Mouse (Mus musculus) myocyte (in vitro differentiated cells): Measurements from ENCODE around the gene Dbil5. TPM values are rescaled to one million over a fixed set of nuclear protein-coding genes. Genes with fewer than 3 reads are reported as not detected.

ENCODE experiments used
- H3K27me3 ChIP-seq: one replicate; pipeline ENCODE4 v1.6.1; 2011; ENCODE audit not compliant: control insufficient read depth, insufficient read depth, insufficient read length
- H3K36me3 ChIP-seq: one replicate; pipeline ENCODE4 v1.6.1; 2011; ENCODE audit not compliant: control insufficient read depth, insufficient read depth
- H3K4me2 ChIP-seq: one replicate; pipeline ENCODE4 v1.6.1; 2011; ENCODE audit warnings: low read depth, control low read depth
- H3K4me3 ChIP-seq: one replicate; pipeline ENCODE4 v1.5.1; 2011; ENCODE audit warnings: mild to moderate bottlenecking, control low read depth, moderate library complexity
- H3K79me2 ChIP-seq: one replicate; pipeline ENCODE4 v1.6.1; 2011; ENCODE audit not compliant: control insufficient read depth, insufficient read depth
- H3ac ChIP-seq: one replicate; pipeline ENCODE4 v1.6.1; 2011; ENCODE audit not compliant: control insufficient read depth, insufficient read length
- CEBPB ChIP-seq: IDR thresholded peaks from 2 replicates; pipeline ENCODE4 v1.6.1; 2011; ENCODE audit warnings: mild to moderate bottlenecking, moderate library complexity; ENCODE audit not compliant: poor library complexity, insufficient read depth, severe bottlenecking
- E2F4 ChIP-seq: IDR thresholded peaks from one replicate; pipeline ENCODE4 v1.6.1; 2011; ENCODE audit warnings: mild to moderate bottlenecking, control low read depth, moderate library complexity; ENCODE audit not compliant: insufficient read depth
- MAX ChIP-seq: IDR thresholded peaks from one replicate; pipeline ENCODE4 v1.6.1; 2011; ENCODE audit warnings: low read depth, mild to moderate bottlenecking, control low read depth
- MYOD1 ChIP-seq, 3 experiments: IDR thresholded peaks; one replicate each; pipeline ENCODE4 v1.6.1; 2011; ENCODE audit warnings: control low read depth in 2 of 3, low read depth in 2 of 3, mild to moderate bottlenecking in 2 of 3, moderate library complexity in 1 of 3; ENCODE audit not compliant: insufficient read length in 2 of 3, control insufficient read depth in 1 of 3
- MYOG ChIP-seq, 3 experiments: IDR thresholded peaks; one replicate each; pipeline ENCODE4 v1.6.1; 2011; ENCODE audit warnings: control low read depth in 2 of 3, low read depth in 2 of 3, mild to moderate bottlenecking in 2 of 3; ENCODE audit not compliant: insufficient read length in 2 of 3, control insufficient read depth in 1 of 3, insufficient read depth in 1 of 3
- POLR2A ChIP-seq: IDR thresholded peaks from one replicate; pipeline ENCODE4 v1.6.1; 2011; ENCODE audit warnings: low read depth, mild to moderate bottlenecking, control low read depth, moderate library complexity; ENCODE audit not compliant: insufficient read length
- POLR2AphosphoS2 ChIP-seq: IDR thresholded peaks from one replicate; pipeline ENCODE4 v1.6.1; 2011; ENCODE audit warnings: low read depth, control low read depth; ENCODE audit not compliant: insufficient read length
- REST ChIP-seq: IDR thresholded peaks from one replicate; pipeline ENCODE4 v1.6.1; 2011; ENCODE audit warnings: mild to moderate bottlenecking, control low read depth, moderate library complexity; ENCODE audit not compliant: insufficient read depth, insufficient read length
- SRF ChIP-seq: IDR thresholded peaks from one replicate; pipeline ENCODE4 v1.6.1; 2011; ENCODE audit warnings: low read depth; ENCODE audit not compliant: control insufficient read depth, insufficient read length
- TCF12 ChIP-seq: IDR thresholded peaks from one replicate; pipeline ENCODE4 v1.6.1; 2011; ENCODE audit warnings: mild to moderate bottlenecking, control low read depth; ENCODE audit not compliant: poor library complexity, insufficient read depth, severe bottlenecking
- TCF3 ChIP-seq: IDR thresholded peaks from one replicate; pipeline ENCODE4 v1.6.1; 2011; ENCODE audit warnings: low read depth, control low read depth; ENCODE audit not compliant: insufficient read length
- USF1 ChIP-seq: IDR thresholded peaks from one replicate; pipeline ENCODE4 v1.6.1; 2011; ENCODE audit warnings: low read depth, mild to moderate bottlenecking, control low read depth, moderate library complexity
- polyA plus RNA-seq: library from polyadenylated mRNA; unstranded; fragments of >200 nt; fragmentation: generic; extraction: Trizol; gene quantifications from one replicate; pipeline ENCODE4 v1.2.1, GENCODE M21; 2012; ENCODE audit warnings: missing spikeins

The Dbil5 gene
- polyA plus RNA-seq, 1 experiment = 0.86 TPM

DNA sequence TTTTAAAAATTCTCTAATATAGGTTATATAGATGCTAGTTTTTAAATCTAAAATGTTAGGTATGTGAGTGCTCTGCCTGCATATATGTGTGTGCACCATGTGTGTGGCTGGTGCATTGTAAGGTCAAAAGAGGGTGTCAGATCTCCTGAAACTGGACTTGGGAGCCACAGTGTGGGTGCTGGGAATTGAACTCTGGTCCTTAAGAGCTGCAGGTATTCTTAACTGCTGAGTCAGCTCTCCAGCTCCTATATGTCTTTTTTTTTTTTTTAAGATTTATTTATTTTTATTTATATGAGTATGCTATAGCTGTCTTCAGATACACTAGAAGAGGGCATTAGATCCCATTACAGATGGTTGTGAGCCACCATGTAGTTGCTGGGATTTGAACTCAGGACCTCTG, 29.0 kb downstream of the Dbil5 start:
- Histone ChIP-seq H3K27me3 (no peaks in the 10 kb centered on the region), H3ac (no peak overlapping the region), H3K79me2 (peaks cover 32% of the 10 kb centered on the region), H3K4me3 (no peak overlapping the region), H3K36me3 (peaks cover 17% of the 10 kb centered on the region), H3K4me2 (no peak overlapping the region)
- TF ChIP-seq MAX (no peak), E2F4 (no peak), USF1 (no peak), CEBPB (no peak), TCF12 (no peak), MYOD1 (IDR thresholded peaks at IDR 0.05; ENCODE audit: control insufficient read depth in 1 of 3, insufficient read length in 2 of 3, low read depth in 2 of 3) (no peak), SRF (no peak), POLR2AphosphoS2 (no peak), TCF3 (no peak)

DNA sequence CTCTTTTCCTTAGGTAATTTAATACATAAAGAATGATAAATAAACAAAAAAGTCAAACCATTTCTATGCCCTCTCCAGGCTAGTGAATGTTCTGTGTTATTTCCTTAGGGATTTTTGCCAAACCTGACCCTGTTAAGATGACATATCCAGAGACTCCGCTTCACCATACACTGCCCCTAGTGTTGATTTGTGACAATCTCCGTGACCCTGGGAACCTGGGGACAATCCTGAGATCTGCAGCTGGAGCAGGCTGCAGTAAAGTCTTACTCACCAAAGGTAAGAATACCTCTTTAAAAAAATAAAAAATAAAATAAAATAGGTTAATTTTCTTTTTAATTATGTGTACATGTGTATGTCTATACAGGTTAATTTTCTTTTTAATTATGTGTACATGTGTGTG, 29.8 kb downstream of the Dbil5 start:
- no peaks in the 10 kb centered on the region for H3K27me3 ChIP-seq
- H3K4me3 ChIP-seq = no peak overlapping the region
- TF ChIP-seq POLR2AphosphoS2 (no peak), E2F4 (no peak)
- H3K79me2 ChIP-seq = peaks cover 32% of the 10 kb centered on the region
- H3ac ChIP-seq = no peak overlapping the region
- H3K36me3 ChIP-seq = peaks cover 17% of the 10 kb centered on the region
- no peak overlapping the region for H3K4me2 ChIP-seq

DNA sequence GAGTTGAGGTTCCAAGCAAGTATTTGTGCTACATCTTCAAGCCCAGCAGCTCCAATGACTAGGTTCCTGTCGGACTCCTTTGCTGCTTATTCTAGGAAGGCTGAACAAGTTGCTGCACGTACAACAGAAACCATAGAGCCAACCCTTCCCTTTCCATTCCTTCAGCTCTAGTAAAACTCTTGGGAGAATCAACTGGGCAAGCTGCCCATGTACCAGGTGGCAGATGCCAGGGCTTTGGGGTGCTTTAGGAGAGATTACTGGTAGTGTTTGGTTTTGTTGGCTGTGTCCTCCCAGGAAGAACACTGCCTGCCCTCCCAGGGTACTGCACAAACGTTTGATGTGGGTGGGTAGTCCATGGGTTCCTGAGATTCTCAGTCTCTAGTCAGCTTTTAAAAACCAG, 34.6 kb downstream of the Dbil5 start:
- TF ChIP-seq TCF3 (no peak), MYOG (IDR thresholded peaks at IDR 0.05; ENCODE audit: control insufficient read depth in 1 of 3, insufficient read depth in 1 of 3, insufficient read length in 2 of 3, low read depth in 2 of 3) (no peak), POLR2AphosphoS2 (no peak), POLR2A (no peak), CEBPB (no peak), TCF12 (no peak), MYOD1 (IDR thresholded peaks at IDR 0.05; ENCODE audit: control insufficient read depth in 1 of 3, insufficient read length in 2 of 3, low read depth in 2 of 3) (no peak), MAX (no peak), REST (no peak), E2F4 (no peak), SRF (no peak), USF1 (no peak)
- Histone ChIP-seq H3K79me2 (no peaks in the 10 kb centered on the region), H3K36me3 (peaks cover 13% of the 10 kb centered on the region), H3K4me2 (no peak overlapping the region), H3ac (no peak overlapping the region), H3K4me3 (no peak overlapping the region), H3K27me3 (no peaks in the 10 kb centered on the region)

DNA sequence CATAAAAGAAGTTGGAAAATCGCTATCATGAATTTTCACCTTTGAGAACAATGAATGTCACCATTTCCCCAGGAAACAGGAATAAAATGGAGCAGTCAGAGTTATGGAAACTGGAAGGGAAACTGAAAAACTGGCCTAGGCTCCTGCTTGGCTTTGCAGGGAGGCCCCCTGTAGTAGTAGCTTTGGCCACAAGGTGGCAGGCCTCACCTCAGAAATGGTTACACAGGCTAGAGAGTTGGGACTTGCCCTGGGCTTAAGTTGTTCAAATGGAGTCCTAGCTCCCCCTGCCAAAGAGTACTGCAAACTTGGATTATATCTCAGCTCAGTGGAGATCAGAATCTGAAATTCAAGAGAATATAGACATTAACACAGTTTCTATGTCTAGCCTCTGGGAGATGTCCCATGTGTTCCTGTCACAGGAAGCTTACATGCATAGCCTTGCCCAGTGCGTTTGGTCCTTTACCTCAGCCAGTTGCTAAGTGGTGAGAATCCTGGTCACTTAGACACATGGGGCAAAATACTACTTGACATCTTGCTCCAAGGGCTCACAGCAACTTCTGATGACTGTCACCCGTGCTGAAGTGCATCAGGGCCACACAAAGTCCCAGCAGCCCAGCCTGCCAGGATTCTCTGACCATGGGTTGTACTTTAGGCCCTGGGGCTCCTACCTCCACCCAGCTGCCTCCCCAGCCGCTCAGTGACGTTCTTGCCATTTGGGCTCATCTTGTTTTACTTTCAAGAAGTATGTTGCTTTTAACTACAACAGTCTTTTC, 35.9 kb downstream of the Dbil5 start:
- H3K36me3 ChIP-seq = peaks cover 5% of the 10 kb centered on the region
- H3ac ChIP-seq = no peak overlapping the region
- H3K4me3 ChIP-seq = no peak overlapping the region
- no peaks in the 10 kb centered on the region for H3K27me3 ChIP-seq
- TF ChIP-seq POLR2AphosphoS2 (peak; percentile 54), CEBPB (no peak)
- H3K4me2 ChIP-seq = peak overlapping the region; percentile 33
- H3K79me2 ChIP-seq = no peaks in the 10 kb centered on the region

DNA sequence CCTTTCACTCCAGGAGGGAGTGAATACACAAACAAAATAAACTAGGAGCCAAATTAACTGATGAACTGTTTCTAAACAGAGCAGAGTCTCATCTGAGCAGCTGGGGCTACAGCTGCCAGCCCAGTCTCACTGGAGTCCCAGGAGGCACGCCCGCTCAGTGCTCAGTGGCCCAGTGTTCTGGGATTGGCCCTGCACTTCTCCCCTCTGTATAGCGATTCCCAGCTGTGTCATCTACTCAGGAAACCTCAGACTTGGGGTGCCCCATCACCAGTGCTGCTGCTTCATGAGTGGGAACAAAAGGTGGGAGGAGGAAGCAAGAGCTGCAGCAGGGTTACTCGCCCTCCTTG, 36.5 kb downstream of the Dbil5 start:
- Histone ChIP-seq H3K4me3 (no peak overlapping the region), H3K4me2 (peak overlapping the region; percentile 33), H3K79me2 (no peaks in the 10 kb centered on the region), H3K27me3 (no peaks in the 10 kb centered on the region), H3K36me3 (peaks cover 5% of the 10 kb centered on the region), H3ac (no peak overlapping the region)
- peak; percentile 41 to 84 (median 73) for TF ChIP-seq MYOG (IDR thresholded peaks at IDR 0.05; ENCODE audit: control insufficient read depth in 1 of 3, insufficient read depth in 1 of 3, insufficient read length in 2 of 3, low read depth in 2 of 3)
- no peak for TF ChIP-seq CEBPB
- no peak for TF ChIP-seq TCF12
- no peak for TF ChIP-seq SRF
- no peak for TF ChIP-seq POLR2A
- no peak for TF ChIP-seq E2F4
- TF ChIP-seq REST = no peak
- no peak for TF ChIP-seq MAX
- peak in 2 of 3 experiments; percentile 81 to 83 for TF ChIP-seq MYOD1 (IDR thresholded peaks at IDR 0.05; ENCODE audit: control insufficient read depth in 1 of 3, insufficient read length in 2 of 3, low read depth in 2 of 3)
- TF ChIP-seq POLR2AphosphoS2 = peak; percentile 20
- no peak for TF ChIP-seq USF1
- peak; percentile 52 for TF ChIP-seq TCF3
